Mouse (Mus musculus) cortical plate, adult 2 months (tissue): ENCODE results near the gene Slc16a10.

Experiments
- CTCF ChIP-seq: fragments of 200-500 bp; IDR thresholded peaks from 2 replicates; pipeline ENCODE4 v1.5.1; 2011; ENCODE audit warnings: mild to moderate bottlenecking, control low read depth, low read length; ENCODE audit not compliant: insufficient read depth; ENCODE audit errors: extremely low read depth
- POLR2A ChIP-seq: fragments of 200-500 bp; IDR thresholded peaks from 2 replicates; pipeline ENCODE4 v1.6.1; 2011; ENCODE audit warnings: mild to moderate bottlenecking, low read length, control low read depth; ENCODE audit not compliant: insufficient read depth; ENCODE audit errors: extremely low read depth

DNA sequence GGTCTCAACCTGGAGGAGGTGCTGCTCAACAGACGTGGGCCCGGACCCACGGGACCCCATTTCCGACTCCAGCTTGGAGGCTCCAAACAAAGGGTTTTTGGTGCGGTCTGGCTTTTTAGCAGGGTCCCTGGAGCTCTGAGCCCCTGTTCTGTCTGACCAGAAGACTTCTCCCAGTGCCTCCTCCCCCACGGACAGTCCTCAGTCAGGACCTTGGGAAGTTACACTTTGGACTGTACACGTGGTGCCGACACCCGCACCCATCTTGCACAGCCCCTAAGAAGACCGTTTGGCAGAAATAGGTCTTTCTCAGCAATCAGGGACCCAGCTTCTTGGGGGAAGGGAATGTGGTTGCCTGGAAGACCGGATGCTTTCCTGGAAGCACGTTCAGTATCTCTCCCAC lies 155.6 kb downstream of the Slc16a10 start, which contains the start of gene Mfsd4b5:
- no peak for TF ChIP-seq POLR2A
- TF ChIP-seq CTCF = no peak
